Mouse (Mus musculus) gastrocnemius, adult 8-10 months (tissue): Measurements from ENCODE around the gene Usp7. TPM values are rescaled to one million over a fixed set of nuclear protein-coding genes. Genes with fewer than 3 reads are reported as not detected.
A peak's percentile ranks its signal among the peaks of the same experiment; 100 is the strongest.

Experiments used
- DNase-seq, 2 experiments: peaks; one replicate each; pipeline ENCODE4 v3.0.0; 2022; ENCODE audit warnings: low spot score in 2 of 2
- total RNA-seq, 4 experiments: library from RNA; stranded (reverse); gene quantifications; 2 replicates each; pipeline ENCODE4 v1.2.4; 2022

The Usp7 gene
- total RNA-seq, 4 experiments from 2014 or later: 51.1 to 62.5 (median 60.0) TPM

GRCm38 (mm10) chr16:8724031-8724430 is 68.1 kb downstream of the Usp7 start:
- no peak for DNase-seq

DNA sequence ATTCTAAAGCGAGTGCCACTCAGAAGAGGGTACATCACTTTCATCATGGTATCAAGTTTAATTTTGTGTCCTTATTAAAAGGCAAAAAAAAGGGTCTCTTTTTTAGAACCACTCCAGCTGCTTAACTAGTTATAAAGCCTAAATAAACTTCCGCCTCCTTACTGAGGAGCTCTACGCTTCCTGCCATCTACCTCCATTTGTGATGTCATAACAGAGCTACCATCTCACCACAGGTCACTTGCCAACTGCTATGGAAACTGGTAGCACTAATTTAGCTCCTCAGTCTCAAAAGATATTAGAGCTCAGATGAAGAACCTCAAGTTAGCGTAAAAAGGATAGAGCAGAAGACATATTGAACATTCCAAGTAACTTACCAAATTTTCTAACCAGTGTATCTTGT is 71.7 kb downstream of the Usp7 start:
- DNase-seq: no peak

GRCm38 (mm10) chr16:8717744-8718143 is 74.4 kb downstream of the Usp7 start:
- DNase-seq: no peak

DNA sequence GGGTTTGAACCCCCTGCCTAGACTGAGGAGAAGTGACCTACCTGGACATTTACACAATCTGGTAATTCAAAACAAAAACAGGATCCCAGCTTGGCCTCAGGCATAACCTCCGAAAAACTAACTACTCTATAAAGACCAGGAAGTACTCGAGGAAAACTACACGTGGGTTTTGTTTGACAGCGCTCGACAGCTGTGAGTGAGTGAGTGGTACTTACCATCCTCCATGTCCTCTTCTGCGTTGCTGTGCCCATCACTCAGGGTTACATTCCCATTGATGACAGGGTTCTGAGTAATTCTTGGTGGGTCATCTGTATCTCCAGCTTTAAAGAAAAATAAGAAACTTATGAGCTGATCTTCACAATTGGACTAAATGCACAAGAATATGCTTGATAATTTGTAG is 75.8 kb downstream of the Usp7 start:
- no peak for DNase-seq

DNA sequence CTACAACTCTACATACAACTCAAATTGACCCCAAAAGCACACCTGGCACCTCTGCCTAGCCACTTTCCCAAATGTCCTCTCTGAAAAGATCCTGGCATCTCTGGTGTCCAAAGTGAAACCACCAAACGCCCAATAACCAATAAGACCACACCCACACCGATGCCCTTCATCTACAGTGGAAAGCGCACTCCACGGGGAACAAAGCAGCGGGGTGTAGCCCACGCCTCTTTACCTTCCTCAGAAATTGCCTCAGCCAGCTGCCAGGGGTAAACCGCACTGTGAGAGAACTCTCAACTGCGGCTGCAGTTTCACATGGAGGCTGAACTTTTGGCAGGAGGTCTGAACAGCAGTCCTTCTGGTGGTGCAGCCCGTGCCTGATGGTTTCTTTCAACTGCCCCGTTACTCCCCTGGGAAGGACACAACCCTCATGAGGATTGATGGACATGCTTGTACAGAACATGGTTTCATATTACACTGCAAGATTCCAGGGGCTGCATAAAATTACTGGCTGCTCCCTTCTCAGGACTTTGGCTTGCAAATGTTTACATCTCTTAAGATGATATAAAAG is 76.5 kb downstream of the Usp7 start:
- DNase-seq: peak in 1 of 2 experiments; percentile 10

DNA sequence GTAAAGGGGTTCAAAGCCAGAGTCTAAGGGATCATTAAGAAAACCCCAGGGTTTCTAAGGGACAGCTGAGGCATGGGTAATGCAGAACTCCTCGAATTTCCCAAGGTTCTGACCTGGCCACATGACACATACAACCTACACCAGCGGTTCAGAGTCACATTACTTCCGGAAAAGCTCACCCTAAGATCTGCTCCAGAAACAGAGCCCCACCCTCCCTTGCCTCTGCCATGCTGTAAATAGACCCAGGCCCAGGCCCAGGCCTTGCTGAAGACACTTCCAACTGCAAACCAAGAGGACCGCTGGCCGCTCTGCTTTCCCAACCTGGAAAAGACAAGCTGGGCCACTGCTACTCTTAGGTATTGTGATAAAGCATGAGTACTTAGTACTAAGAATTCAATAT is 77.3 kb downstream of the Usp7 start:
- DNase-seq: peak; percentile 25 to 63

GRCm38 (mm10) chr16:8711998-8712397 is 80.1 kb downstream of the Usp7 start:
- DNase-seq: peak in 1 of 2 experiments; percentile 27

DNA sequence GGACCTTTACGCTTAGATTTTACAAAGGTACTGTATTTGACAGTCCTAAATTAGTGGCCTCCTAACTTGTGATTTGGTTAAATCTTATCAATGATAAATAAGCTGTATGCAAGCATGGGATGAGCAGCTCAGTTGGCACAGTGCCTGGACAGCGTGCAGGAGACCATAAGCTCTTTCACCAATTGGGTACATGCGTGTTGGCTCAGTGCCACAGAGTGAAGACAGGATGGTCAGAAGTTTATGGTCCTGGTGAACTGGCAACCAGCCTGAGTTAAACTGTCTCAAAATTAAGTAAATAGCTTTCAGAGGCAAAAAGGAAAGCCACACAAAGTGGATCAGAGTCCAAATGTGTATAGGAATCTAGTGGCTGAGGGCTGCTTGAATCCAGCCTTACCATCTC is 91.5 kb downstream of the Usp7 start:
- no peak for DNase-seq

GRCm38 (mm10) chr16:8699556-8699955 is 92.6 kb downstream of the Usp7 start:
- no peak for DNase-seq

- DNase-seq: no peak
Measured at GRCm38 (mm10) chr16:8691206-8691605, 100.9 kb downstream of the Usp7 start.

GRCm38 (mm10) chr16:8689979-8690656 is 102.0 kb downstream of the Usp7 start:
- no peak for DNase-seq

DNA sequence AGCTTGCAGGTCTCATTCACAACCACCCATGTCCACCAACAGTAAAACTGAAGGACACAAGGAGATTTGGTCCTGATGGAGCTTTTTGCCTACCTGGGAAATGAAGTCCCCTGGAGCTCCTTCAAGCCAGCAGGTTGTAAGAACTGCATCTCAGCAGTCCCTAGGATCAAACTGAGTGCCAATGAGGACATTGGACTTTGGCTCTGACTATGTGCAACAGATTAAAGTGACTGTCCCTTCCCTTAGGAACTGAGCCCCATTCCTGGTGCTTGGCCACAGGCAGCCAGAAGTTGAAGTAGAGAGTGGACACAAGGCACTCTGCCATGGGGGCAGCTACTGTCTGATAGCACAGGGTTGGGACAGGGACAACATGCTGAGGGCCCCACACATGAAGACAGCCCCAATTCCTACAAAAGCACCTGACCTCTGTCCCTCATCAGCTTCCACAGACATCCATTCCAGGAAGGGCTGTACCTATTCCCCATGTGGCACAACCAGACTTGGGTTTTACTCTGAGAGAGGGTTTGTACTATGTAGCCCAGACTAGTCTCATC is 104.5 kb downstream of the Usp7 start:
- DNase-seq: no peak

DNA sequence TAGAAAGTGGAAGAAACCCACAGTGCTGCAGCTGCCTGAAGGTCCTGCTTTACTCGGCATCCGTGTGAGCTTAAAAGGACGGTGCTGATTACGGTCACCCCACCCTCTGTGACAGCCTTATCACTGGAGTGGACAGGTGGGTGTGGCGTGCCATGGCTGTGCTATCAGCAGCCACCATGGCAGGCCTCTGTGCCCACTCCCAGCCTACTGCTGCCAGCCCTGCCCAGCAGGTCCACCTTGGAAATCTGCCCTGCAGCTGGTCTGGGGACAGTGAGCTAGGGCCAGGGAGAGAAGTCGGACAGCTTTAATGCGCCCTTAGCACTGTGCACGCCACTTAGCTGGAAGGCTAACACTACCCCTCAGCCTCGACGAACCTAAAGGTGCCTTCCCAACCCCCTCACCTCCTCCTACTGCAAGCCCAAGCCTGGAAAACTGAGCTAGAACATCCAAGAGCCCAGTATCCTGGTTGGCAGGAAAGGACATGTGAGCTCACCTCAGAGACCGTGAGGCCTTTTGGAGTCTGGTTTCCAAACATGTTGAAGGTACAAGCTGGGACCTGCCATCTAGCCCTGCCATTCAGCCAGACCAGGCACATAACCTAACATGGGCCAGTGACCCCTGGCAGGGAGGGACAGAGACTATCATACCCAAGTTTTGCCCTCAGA is 105.1 kb downstream of the Usp7 start:
- no peak for DNase-seq

DNA sequence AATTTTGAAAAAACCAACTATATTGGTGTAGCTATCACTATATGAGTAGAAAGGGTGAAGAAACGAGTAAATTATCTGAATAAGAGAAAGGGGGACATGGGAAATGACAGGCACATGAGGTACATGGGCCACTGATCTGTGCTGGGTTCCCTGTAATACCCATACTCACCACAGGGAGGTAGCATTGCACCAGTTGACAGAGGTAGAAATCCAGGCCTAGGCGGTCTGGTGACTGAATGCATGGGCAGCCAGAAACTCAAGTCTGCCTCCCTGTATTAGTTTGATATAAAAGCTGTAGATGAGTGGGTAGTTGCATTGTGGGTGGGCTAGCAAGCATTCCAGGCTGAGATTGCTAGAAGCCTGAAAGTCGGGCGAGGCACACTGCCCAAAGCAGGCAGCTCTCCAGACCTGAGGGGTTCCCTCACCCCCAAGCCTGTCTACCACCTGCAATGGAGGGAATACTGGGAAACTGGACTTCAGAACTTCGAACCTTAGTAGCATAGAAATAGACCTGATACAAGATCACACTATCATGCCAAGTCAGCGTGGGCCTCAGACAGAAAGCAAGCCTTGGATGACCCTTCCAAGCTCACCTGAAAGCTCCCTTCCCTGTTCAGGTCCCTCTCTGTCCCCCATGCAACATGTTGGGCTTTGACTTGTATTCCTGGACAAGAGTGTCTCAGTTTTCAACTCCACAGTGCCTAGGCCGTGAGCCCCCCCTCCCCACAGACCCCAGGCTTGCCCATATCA is 105.8 kb downstream of the Usp7 start:
- DNase-seq: peak; percentile 56 to 62

- DNase-seq: no peak
Measured at GRCm38 (mm10) chr16:8685087-8685486, 107.0 kb downstream of the Usp7 start.

DNA sequence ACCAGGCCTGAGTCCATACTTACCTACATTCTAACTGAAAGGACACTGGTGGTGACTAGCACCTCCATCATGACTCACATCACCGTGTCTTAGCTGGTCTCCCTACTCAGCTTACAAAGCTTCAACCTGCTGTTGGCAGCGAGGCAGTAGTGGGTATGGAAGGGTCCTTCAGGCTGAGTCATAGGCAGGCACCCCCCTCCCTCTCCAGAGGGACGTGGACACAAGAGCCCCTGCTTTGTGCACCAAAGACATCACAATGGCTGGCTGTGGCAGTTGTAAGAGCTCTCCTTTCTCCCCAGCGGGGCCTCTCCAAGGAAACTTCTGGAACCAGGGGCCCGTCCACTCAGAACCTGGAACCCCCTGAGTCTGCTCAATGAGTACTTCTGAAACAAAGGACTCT is 111.6 kb downstream of the Usp7 start, which contains the start of gene Gm5767:
Gm5767 (plus strand) TSS at position 301 of the 400 bp plus-strand sequence.
- no peak for DNase-seq

DNA sequence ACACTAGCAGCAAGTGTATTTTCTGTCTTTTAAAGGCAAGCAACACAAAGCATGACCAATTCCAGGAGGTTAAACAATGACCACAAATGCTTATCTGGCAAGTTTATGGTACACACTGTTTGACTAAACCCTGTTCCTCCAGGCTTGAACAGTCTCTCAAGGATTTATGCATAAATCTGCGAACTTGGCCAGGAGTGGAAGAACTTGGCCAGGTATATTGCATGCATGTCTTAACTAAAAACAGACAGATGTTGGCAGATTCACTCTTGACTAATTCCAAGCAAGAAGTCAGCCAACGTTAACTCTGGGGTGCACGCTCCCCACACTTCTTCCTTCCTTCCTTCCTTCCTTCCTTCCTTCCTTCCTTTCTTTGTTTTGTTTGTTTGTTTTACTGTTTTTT is 112.3 kb downstream of the Usp7 start:
- DNase-seq: no peak

- DNase-seq: no peak
Measured at GRCm38 (mm10) chr16:8678676-8679075, 113.4 kb downstream of the Usp7 start.

DNA sequence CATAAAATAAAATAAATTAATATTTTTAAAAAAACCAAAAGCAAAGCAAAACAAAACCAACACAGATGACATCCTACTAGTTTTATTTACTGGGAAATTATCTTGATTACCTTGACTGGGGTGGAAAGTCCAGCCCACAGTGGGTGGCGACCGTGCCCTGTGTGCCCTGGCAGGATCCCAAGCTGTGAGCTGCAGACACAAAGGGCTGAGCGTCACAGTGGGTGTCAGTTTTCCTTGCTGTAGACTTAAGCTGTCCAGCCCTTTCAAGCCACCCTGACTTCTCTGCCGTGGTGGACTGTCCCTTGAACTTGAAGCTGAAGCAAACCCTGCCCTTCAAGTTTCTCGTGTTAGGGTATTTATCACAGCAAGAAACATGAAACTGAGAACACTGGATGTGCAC is 114.1 kb downstream of the Usp7 start:
- DNase-seq: no peak

DNA sequence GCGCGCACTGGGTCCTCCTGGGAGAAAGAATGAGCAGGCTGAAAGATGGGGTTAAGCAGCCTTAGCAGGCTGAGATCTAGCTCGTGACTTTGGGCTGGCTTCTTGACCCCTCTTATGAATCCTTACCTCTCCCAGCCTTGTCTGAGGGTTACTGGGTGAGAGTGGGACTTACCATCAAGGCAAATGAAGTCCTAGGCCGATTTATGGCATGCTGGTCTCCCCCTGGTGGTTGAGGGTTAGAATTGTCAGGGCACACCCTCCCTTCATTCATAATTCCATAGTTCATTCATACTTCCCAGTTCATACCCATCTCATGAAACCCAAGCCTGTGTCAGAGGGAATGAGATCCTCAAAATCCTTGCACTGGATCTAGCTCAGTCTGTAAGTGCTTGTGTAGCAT is 115.3 kb downstream of the Usp7 start:
- no peak for DNase-seq

DNA sequence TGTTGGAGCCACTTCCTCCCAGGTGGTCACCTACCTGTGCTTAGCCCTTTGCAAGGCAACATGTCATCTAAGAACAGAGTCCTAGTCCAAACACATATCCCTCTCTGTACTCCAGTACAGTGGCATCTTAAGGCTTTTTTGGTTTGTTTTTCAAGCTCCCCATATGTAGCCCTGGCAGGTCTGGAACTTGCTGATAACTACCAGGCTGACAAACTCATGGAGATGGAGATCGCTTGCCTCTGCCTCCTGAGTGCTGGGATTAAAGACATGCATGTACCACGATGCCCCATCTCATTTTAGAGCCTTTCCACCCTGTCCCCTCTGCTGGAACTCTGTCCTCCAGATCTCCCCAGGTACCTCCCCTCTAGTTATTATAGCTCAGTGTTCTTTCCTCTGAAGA is 115.9 kb downstream of the Usp7 start:
- DNase-seq: no peak

DNA sequence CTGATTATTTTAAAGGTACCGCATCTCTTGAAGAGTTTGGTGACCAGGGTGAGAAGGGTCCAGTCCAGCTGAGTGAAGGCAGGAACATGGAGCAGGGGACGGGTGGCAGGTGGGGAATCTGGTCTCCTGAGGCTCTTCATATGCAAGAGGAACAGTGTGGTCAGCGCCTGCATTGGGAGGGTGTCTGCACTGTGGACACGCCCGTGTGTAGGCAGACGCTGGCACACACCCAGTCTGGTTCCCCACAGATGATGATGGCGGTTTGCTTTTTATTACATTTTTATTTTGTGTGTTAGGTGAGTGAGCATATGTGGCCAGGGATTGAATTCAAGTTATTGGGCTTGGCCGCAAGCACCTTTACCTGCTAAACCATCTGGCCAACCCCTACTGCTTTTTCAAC is 116.5 kb downstream of the Usp7 start:
- DNase-seq: no peak
